Mouse (Mus musculus) liver, postnatal 0 days (tissue): ENCODE results near the gene Xrcc2.

Source experiments
- CTCF ChIP-seq: sonication (generic); IDR thresholded peaks from 2 replicates; pipeline ENCODE4 v1.5.1; 2016; ENCODE audit warnings: antibody characterized with exemption, low read depth
- EP300 ChIP-seq: IDR thresholded peaks from 2 replicates; pipeline ENCODE4 v1.6.1; 2016; ENCODE audit warnings: antibody characterized with exemption, low read depth, mild to moderate bottlenecking

DNA sequence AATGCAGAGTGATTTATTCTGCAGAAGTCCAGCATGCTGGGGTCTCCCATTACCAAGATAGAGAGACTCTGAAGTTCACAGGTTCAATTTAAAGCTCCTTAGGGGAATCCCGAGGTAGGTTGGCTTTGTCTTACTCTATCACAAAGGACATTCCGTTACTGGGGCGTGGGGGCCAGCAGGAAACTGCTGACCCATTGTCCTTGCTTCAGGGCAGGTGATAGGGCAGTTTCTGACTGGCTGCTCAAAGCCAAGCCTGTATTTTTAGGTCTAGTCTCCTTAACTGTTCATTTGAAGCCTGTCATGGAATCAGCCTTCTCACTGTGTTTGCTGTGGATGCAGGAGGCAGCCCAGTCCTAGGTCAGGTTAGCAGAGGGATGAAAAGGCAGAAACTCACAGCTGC is 52.2 kb downstream of the Xrcc2 start:
- no peak for TF ChIP-seq CTCF
- TF ChIP-seq EP300, result no peak
